Mouse (Mus musculus): ENCODE results near the gene Zeb2.

DNA sequence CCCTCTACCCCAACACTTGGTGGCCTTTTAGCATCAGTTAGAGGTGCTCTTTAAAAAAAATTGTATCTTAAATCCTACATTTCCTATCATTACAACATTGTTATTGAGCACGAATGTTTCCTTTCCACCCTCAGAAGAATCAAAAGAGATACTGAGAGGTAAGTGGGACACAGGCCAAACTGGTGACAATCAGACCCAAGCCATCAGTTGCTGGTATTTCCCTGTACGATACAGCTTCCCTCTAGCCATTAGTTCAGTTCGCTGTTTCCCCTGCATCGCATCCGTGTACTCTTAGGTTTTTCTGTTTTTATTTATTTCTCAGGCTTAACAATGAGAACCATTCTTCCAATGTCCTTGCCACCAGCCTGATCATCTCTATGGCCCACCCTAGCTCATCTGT lies 41.6 kb upstream of the Zeb2 start:
- TF ChIP-seq CTCF (IDR thresholded peaks at IDR 0.05; ENCODE audit: control insufficient read depth, insufficient read depth, low read length) (no peak), POLR2A (IDR thresholded peaks at IDR 0.05; ENCODE audit: borderline replicate concordance, control insufficient read depth, low read depth, low read length) (no peak)
